Mouse (Mus musculus): ENCODE measurements around the gene Ntn5. TPM values are rescaled to one million over a fixed set of nuclear protein-coding genes. Genes with fewer than 3 reads are reported as not detected.

The Ntn5 gene
- total RNA-seq (2017): not detected in 3 replicates

GRCm38 (mm10) chr7:45683396-45684050 lies at the start of gene Ntn5:
Gene Ntn5 (plus strand): TSS chr7:45684022.
- ATAC-seq (replicated peaks; ENCODE audit: insufficient number of reproducible peaks, low FRiP score, low TSS enrichment, poor library complexity, severe bottlenecking): no peak

DNA sequence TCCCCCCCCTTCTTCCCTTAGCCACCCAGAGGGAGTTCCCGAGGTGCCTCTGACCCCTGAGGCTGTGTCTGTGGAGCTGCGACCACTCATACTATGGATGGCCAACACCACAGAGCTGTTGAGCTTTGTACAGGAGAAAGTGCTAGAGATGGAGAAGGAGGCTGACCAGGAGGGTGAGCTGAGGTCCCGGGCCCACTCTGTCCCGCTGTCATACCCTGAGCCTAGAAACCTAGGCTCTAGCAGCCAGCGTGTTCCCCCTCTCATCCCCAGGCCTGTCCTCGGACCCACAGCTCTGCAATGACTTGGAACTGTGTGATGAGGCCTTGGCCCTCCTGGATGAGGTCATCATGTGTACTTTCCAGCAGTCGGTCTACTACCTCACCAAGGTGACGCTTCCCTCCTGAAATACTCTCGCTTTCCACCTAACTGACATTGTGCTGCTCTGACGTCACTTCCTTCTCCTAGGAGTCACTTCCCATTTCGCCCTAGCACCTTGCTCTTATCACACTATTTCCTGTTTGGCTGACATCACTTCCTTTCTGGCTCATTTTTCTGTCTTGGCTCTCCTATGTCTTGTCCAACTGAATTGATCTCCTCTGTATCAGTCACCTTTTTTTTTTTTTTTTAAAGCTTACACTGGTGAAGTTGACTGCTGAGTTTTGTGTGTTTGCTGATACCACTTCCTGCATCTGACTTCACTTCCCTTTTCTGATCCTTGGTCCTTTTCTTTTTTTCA lies 48.7 kb upstream of the Ntn5 start:
- peak; percentile 88 for ATAC-seq (replicated peaks; ENCODE audit: insufficient number of reproducible peaks, low FRiP score, low TSS enrichment, poor library complexity, severe bottlenecking)

GRCm38 (mm10) chr7:45635711-45636688 lies 47.8 kb upstream of the Ntn5 start:
- ATAC-seq (replicated peaks; ENCODE audit: insufficient number of reproducible peaks, low FRiP score, low TSS enrichment, poor library complexity, severe bottlenecking): no peak

DNA sequence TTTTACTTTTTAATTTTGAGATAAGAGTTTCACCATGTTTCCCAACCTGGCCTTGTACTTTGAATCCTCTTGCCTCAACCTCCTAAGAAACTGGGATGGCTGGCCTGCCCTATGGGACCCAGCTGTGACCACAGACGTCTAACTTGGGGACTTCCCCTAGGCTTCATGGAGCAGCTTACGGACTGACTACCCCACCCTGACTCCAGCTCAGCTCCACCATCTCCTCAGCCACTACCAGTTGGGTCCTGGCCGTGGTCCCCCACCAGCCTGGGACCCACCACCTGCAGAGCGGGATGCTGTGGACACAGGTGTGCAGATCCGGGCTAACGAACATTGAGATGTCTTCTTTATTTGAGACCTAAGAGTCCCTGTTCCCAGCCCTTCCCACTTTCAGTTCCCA lies 46.1 kb upstream of the Ntn5 start:
- ATAC-seq (replicated peaks; ENCODE audit: insufficient number of reproducible peaks, low FRiP score, low TSS enrichment, poor library complexity, severe bottlenecking): no peak

- ATAC-seq (replicated peaks; ENCODE audit: insufficient number of reproducible peaks, low FRiP score, low TSS enrichment, poor library complexity, severe bottlenecking): no peak
Measured at GRCm38 (mm10) chr7:45638623-45639401, 45.0 kb upstream of the Ntn5 start.

DNA sequence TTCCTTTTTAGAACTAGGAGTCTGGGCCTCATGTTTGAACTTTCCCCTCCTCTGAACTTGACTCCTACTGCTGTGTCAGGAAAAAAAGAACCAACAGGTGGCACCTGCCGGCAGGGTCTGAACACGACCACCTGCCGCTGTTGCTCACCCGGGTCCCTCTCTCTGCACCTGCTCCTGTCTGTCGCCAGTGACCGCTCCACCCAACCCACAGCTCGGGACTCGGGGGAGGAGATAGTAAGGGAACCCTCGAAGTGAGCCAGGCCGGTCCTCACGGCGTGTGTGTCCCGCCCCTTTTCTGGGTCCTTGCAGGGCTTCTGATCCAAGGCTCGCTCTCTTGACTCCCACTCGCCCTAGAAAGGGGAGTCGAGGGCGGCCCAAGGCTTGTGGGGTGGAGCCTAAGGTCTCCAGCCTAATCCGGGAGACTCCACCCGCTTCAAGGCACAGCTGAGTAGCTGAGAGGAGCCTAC lies 44.2 kb upstream of the Ntn5 start, which contains the start of gene Mamstr:
TSS of gene Mamstr (plus strand) at position 417 of the 467 bp plus-strand sequence.
- ATAC-seq (replicated peaks; ENCODE audit: insufficient number of reproducible peaks, low FRiP score, low TSS enrichment, poor library complexity, severe bottlenecking): no peak

GRCm38 (mm10) chr7:45640191-45640957 lies 43.4 kb upstream of the Ntn5 start:
- no peak for ATAC-seq (replicated peaks; ENCODE audit: insufficient number of reproducible peaks, low FRiP score, low TSS enrichment, poor library complexity, severe bottlenecking)

DNA sequence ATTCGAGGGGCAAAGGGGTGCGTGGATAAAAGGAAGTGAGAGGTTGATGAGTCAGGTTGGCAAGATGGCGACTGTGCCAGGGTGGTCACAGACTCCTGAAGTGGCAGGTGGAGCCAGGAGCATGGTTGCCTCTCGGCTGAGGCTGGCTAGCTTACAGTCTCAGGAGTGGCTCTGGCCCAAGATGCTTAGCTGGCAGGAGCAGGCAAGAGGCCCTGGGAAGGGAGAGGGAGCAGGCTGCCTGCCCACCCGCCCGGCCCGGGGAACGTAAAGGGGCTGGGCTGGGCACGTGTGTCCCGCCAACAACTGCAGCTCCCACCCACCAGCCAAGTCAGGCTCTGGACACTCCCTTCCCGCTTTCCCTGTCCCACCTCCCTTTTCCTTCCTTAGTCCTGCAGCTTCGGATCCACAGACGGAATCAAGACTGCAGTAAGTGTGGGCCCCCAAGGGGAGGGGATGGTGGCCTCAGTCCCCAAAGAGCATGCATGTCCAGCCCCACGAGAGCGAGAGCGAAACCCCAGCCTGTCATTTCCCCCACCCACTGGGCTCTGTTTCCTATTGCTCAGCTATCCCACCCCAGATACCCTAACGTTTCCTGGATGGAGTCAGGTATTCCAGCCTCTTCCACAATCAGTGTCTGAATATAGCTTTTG lies 42.3 kb upstream of the Ntn5 start:
- ATAC-seq (replicated peaks; ENCODE audit: insufficient number of reproducible peaks, low FRiP score, low TSS enrichment, poor library complexity, severe bottlenecking): no peak

GRCm38 (mm10) chr7:45642083-45642482 lies 41.7 kb upstream of the Ntn5 start:
- no peak for ATAC-seq (replicated peaks; ENCODE audit: insufficient number of reproducible peaks, low FRiP score, low TSS enrichment, poor library complexity, severe bottlenecking)

DNA sequence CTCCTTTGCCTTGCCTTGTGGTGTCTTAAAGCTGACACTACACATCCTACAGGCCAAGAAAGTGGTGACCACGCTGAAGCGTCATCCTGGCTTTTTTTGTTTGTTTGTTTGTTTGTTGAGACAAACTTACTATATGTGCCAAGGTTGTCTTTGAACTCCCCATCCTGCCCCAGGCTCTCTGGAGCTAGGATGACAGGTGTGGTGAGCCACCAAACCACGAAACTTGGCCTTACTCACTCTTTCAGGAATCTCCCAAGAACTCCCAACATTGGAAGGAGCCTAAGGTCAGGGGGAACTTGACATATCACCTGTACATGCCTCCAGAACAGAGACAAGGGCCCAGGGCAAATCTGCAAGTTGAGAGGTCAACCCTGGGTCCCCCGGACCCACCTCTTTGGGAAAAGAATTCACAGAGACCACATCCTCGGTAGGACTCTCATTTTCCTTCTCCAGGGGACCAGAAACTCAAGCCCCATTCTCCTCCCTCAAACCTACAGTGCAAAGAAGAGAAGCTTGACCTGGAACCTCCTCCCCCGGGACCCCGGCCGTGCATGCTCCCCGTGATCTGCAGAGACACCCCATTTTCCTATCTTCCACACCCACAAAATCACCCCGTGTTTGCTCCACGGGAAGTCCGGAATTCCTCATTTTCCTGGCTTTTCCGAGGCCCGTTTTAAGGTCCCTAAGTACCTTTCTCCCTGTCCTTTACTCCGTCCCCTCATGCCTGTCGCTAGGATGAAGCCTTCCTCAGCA lies 41.1 kb upstream of the Ntn5 start:
- no peak for ATAC-seq (replicated peaks; ENCODE audit: insufficient number of reproducible peaks, low FRiP score, low TSS enrichment, poor library complexity, severe bottlenecking)

- peak; percentile 74 for ATAC-seq (replicated peaks; ENCODE audit: insufficient number of reproducible peaks, low FRiP score, low TSS enrichment, poor library complexity, severe bottlenecking)
Measured at GRCm38 (mm10) chr7:45643441-45644178, 40.2 kb upstream of the Ntn5 start.

GRCm38 (mm10) chr7:45644183-45644582 lies 39.6 kb upstream of the Ntn5 start:
- ATAC-seq (replicated peaks; ENCODE audit: insufficient number of reproducible peaks, low FRiP score, low TSS enrichment, poor library complexity, severe bottlenecking): no peak

DNA sequence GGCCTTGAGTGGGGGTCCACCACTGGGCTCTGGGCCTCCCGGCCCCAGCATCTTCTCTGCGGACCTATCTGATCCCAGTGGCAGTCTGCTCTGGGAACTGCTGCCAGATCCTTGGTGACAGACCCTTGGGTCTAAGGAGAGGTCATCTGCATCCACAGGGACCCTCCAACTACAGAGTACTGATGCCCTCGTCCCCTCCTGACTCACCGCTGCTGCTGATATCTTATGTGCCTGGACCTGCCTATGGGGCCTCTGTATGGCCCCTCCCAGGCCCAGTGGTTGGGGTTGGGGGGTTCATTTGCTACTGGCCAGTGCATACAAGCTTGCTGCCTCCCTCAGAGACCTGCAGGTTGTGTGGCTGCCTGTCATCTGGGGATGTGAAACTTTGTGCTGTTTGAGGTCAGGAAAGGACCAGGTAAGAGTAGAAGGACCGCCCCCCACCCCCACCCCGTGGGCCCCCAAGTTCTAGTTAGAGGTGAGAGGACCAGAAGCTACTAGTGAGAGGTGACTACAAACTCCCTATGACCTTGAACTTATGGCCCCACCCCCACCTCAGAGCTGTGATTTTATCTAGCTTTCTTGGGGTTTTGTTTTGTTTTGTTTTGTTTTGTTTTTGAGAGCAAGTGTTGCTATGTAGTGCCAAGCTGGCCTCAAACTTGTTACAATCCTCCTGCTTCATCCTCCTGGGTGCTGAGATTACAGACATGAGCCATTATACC lies 38.8 kb upstream of the Ntn5 start:
- ATAC-seq (replicated peaks; ENCODE audit: insufficient number of reproducible peaks, low FRiP score, low TSS enrichment, poor library complexity, severe bottlenecking): no peak

- no peak for ATAC-seq (replicated peaks; ENCODE audit: insufficient number of reproducible peaks, low FRiP score, low TSS enrichment, poor library complexity, severe bottlenecking)
Measured at GRCm38 (mm10) chr7:45645591-45645971, 38.2 kb upstream of the Ntn5 start.

- ATAC-seq (replicated peaks; ENCODE audit: insufficient number of reproducible peaks, low FRiP score, low TSS enrichment, poor library complexity, severe bottlenecking): no peak
Measured at GRCm38 (mm10) chr7:45646671-45647070, 37.2 kb upstream of the Ntn5 start.

Measured in monocyte, adult 5-6 weeks (primary cell).